Mouse (Mus musculus) ES-E14 (cell line): Measurements from ENCODE around the gene Cd9.

Source experiments
- CHD2 ChIP-seq: IDR thresholded peaks from 2 replicates; pipeline ENCODE4 v1.6.1; 2014; ENCODE audit warnings: mild to moderate bottlenecking, low read depth, low read length, inconsistent platforms
- HCFC1 ChIP-seq: IDR thresholded peaks from 2 replicates; pipeline ENCODE4 v1.6.1; 2012; ENCODE audit warnings: low read length, inconsistent platforms, borderline replicate concordance; ENCODE audit not compliant: insufficient read depth
- ZC3H11A ChIP-seq: IDR thresholded peaks from 2 replicates; pipeline ENCODE4 v1.6.1; 2012; ENCODE audit warnings: low read depth, mild to moderate bottlenecking, inconsistent platforms, low read length, borderline replicate concordance

DNA sequence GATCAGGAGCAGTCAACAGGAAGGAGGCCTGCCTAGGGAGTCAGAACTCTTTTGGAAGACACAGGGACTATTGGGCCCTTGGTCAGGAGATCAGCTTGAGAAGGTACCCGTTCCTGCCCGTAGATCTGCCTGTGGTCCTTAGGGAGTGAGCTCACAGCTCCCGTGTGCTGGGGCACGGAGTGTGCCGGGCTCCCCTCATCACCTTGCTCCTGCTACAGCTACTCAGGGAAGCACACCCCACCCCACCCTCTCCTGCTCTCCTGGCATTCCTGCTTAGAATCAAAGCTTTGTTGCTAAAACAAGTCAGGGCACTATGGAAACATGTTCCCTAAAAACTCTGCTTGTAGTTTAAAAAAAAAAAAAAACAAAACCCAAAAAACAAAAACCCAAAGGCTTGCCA is 24.0 kb downstream of the Cd9 start:
- no peak for TF ChIP-seq ZC3H11A
- no peak for TF ChIP-seq HCFC1
- no peak for TF ChIP-seq CHD2
